Mouse (Mus musculus): ENCODE results near the gene Syk.

Syk gene

DNA sequence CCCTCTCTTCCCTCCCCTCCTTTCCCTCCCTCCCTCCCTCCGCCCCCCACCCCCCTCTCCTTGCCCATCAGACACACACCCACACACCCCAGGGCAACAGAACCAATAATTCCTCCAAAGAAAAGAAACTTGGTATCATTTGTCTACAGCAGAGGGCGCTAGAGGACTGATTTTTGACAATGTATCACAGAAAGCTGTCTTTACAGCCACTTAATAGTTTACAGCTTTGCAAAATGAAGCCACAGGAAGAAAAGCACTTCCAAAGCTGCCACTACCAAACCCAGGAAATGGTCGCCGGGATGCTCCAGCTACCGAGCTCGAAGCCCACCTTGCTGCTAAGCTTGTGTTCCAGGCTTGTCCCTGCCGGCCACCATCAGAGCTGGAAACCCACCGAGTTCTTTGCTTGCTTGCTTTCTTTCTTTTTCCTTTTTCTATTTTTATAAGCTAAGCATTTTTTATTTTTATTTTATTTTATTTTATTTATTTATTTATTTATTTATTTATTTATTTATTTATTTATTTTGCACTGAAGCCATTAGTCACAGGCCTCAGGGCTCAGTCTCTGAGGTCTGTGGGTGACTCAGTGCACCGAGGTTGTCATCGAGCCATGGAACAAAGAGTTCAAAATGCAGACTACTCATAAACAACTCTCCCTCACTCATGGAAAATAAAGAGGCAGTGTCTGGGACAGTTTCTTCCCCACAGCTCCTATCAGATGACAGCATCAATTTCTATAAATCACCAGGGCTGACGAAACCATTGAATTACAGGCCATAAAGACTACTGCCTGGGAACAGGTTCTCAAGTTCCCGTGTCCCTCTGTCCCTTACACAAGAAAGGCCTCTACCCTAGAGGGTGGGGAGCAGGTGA, 68.6 kb downstream of the Syk start:
- DNase-seq (ENCODE audit: low spot score) = peak; percentile 79

GRCm38 (mm10) chr13:52652253-52652628, 69.3 kb downstream of the Syk start:
- DNase-seq (ENCODE audit: low spot score) = no peak

DNA sequence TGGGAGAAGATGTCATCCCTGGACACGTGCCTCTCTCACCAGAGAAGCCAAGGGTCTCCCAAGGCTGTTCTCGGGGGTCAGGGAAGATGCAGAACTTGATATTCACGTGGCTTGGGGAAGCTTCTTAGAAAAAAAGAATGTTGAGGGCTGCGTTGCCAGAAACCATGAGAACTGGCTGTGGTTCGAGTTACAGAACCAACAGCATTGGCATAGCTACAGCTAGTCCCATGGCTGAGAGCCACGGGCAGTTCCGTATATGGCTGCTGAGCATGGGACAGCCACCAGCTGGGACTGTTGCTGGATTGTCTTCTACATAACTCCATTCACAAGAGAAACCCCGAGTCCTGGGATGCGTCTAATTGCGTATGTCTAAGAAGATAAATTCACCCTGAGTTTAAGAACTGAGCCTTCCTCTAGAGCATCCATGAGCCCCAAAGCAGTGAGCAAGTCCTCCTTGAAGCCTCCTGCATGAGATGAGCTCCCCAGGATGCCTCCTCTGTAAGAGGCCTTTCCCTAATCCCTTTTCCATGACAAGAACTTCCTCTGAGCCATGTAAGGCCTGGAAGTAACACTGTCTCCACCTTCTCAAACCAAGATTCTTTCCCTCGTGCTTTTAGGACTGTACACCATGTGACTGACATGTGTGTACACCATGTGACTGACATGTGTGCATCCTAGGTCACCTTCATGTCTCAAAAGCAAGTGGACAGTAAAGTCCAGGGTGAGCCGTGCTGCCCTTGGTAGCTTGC, 71.3 kb downstream of the Syk start:
- no peak for DNase-seq (ENCODE audit: low spot score)

GRCm38 (mm10) chr13:52654830-52655308, 71.9 kb downstream of the Syk start:
- DNase-seq (ENCODE audit: low spot score) = no peak

DNA sequence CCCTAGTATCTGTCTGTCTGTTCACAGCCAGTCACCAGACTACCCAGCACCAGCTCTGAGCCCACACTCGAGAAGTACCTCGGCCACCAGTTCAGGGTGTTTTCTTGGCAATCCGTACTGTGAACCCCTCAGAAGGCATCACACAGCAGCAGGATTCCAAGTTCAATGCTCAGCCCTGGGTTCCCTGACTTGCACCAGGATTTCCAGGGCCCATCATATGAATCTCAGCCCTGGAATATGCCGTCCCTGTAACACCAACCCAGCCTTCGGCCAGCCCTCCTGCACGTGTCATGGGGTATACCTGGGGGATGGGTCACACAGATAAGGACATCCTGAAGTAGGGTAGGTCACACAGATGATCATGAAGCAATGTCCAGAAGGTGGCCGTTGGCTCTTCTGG, 75.0 kb downstream of the Syk start:
- no peak for DNase-seq (ENCODE audit: low spot score)

GRCm38 (mm10) chr13:52658477-52658876, 75.5 kb downstream of the Syk start:
- peak; percentile 48 for DNase-seq (ENCODE audit: low spot score)

- no peak for DNase-seq (ENCODE audit: low spot score)
These were observed 76.2 kb downstream of the Syk start for GRCm38 (mm10) chr13:52659171-52659665.

GRCm38 (mm10) chr13:52669889-52670288, 86.9 kb downstream of the Syk start:
- DNase-seq (ENCODE audit: low spot score) = no peak

DNA sequence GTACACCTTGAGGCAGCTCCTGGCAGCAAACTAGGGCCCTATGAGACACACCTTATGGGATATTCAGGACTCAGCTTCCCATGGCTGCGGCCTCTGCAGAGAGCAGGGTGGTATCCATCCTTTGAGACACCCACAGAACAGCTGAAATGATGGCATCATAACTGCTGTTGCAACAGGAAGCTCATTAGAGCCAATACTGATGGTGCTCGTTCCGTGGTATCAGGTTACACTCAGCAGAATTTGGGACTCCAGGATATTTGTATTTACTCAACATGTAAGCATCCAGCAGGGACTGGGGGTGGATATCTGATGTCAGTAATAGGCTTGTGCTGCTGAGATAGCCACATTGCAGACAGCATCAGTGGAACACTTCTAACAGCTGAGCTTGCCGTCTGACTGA, 90.3 kb downstream of the Syk start:
- DNase-seq (ENCODE audit: low spot score) = no peak

DNA sequence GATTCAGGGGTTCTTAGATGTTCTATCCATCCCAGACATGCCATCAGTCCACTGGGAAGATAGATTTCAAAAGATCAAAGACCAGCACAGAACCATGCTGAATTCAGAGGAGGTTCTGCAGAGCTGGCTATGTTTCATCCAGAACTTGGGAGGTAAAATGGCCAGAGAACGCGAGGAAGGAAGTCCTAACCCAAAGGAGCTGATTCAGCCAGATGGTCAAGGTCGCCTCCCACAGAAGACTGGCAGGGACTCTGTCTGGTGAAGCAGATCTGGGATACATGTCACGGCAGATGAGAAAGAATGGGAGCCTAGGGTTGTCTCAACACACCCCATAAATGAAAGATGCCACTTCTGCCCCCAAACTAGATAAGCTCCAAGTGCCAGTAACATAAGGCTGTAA, 90.9 kb downstream of the Syk start:
- no peak for DNase-seq (ENCODE audit: low spot score)

GRCm38 (mm10) chr13:52674839-52675238, 91.9 kb downstream of the Syk start:
- DNase-seq (ENCODE audit: low spot score) = no peak

GRCm38 (mm10) chr13:52675526-52676294, 92.7 kb downstream of the Syk start:
- no peak for DNase-seq (ENCODE audit: low spot score)

DNA sequence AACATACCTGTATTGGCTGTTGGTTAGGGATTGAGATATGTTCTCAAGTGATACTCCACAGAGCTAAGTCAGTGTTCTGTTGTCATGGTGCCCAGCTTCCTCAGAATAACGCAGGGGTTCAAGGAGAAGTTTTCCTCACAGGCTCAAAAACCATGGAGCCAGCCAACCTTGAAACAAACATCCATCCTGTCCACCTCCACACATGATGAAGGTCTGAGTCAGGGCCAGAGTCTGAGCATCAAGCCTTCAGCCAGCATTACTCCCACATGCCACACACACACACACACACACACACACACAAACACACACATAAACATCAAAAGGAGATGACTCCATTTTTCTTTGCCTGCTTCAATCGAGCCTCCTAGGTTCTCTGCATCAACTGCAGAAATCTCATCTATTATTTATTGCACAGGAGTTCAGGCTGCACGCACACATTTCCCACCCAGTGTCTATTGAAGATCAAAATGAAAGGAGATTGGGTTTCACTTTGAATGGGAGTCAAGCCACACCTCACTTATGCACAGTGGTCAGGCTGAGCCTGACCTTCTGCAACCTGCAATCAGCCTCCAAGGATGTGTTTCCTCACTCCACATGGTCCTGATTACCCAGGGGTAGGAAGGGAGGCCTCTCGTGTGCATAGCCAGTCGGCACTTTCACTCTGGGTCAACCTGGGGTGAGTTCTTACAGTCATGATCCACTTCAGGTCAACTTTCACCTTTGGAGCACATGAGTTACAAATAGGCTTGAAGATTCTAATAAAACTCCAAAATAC, 93.9 kb downstream of the Syk start:
- no peak for DNase-seq (ENCODE audit: low spot score)

GRCm38 (mm10) chr13:52679906-52680305, 96.9 kb downstream of the Syk start:
- peak; percentile 67 for DNase-seq (ENCODE audit: low spot score)

GRCm38 (mm10) chr13:52682107-52682506, 99.1 kb downstream of the Syk start:
- no peak for DNase-seq (ENCODE audit: low spot score)

DNA sequence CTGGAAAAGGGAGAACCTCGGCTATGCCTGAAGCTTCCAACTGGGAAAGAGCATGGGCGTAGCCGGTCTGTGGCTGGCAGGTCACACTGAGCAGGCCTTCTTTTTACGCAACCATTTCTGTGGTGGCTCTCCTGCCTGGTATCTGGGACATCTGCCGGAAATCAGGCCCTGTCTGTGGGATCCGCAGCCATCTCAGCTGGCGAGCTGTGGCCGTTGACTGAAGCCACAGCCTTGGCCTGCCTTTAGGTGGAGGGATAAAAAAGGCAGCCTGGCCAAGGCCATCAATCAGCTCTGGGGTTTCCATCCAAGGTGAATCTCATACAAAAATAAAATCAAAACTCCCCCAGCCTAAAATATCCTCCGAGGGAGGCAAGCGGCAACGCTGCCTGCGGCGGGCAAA, 107.5 kb downstream of the Syk start:
- no peak for DNase-seq (ENCODE audit: low spot score)

DNA sequence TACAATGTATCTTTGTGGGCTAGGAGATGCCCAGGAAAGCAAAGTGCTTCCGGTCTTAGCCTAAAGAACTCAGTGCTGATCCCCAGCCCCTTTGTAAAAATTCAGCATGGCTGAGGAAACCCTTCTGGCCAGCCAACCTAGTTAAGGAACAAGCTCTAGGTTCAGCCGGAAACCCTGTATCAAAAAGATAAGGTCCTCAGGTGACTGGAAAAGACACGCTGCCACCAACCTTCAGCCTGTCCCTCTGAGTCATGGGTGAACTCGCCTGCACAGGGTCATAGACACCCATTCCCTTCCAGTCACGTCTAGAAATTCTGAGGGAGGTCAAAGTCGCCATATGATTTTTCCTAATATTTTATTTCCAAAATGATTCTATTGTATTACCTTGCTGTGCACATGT, 109.3 kb downstream of the Syk start:
- no peak for DNase-seq (ENCODE audit: low spot score)

DNA sequence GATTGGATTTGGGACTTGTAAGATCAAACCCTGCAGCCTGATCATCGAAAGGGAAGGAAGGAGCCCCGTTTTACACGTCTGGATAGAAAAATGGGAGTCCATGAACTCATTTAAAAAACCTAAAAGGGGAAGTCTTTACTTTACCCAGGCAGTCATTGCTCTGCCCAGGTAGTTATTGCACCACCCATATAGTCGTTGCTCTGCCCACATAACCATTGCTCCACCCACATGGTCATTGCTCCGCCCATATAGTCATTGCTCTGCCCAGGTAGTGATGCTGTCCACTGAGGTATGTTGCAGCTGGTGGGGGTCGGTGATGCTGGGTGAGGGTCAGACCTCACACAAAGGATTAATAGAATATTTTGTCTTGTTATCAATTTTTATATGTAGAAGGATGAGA, 111.9 kb downstream of the Syk start:
- DNase-seq (ENCODE audit: low spot score) = no peak
